Mouse (Mus musculus) thymus, postnatal 0 days (tissue): ENCODE data around the gene Bbox1. TPM values are rescaled to one million over a fixed set of nuclear protein-coding genes. Genes with fewer than 3 reads are reported as not detected.

Experiments
- DNase-seq: peaks from one replicate; pipeline ENCODE4 v3.0.0-alpha.2; 2015; ENCODE audit warnings: low spot score
- polyA plus RNA-seq: library from polyadenylated mRNA; unstranded; fragments of >200 nt; fragmentation: Nextera tagmentation; extraction: Ambion mirVana; gene quantifications from 2 replicates; pipeline ENCODE4 v1.2.1, GENCODE M21; 2015

The Bbox1 gene
- polyA plus RNA-seq: 0.05 and 0.13 TPM in 2 replicates

DNA sequence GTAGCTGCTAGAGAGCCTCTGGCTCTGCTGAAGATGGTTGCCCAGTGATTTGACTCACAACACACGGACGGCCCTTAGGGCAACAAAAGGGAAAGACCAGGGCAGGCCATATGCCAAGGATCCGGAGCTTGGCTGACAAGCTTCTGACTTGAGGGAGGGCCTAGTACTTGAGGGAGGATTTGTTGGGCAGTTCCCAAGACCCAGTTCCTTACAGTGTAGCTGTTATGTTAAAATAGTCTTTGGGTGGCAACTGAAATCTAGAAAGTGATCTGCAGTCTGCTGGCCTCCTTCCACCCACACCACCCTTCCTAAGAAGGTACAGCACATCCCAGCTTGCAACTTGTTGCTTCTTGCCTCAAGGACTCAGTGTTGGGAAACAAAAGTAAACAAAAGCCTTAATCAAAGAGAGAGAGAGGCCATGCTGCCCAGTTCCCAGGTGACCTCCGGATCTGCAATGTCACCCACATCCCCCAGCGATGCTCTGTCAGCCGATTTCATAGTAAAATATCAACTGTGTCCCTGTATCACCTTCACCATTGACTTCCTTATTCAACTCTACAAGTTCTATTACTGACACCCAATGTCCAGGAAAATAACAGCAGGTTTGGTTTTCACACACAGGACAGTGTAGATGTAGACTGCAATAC lies at the start of gene Bbox1:
Gene Bbox1 (minus strand): TSS at position 52 of the 647 bp plus-strand sequence.
- no peak for DNase-seq

DNA sequence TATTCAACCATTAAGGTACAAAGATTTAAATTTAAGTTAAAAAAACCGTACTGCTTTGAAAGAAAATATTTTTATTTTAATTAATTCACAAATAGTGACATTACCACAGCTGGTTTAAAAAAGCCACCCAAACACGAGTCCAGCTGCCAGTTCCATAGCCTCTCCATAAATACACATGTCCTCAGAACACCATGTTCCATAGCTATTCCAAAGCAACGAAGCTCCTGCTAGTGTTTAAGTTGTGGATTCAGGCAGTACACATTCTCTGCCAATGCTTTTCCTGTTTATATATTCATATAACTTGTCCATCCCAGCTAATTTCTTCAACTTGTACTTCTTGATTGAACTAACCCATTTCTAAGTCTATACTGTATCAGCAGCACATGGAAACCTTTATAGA lies 49.5 kb upstream of the Bbox1 start:
- DNase-seq: no peak

- DNase-seq: no peak
These were observed 48.3 kb upstream of the Bbox1 start, which contains the start of gene Fibin for GRCm38 (mm10) chr2:110362432-110363283. Fibin (minus strand) TSS chr2:110363183.

GRCm38 (mm10) chr2:110353302-110353970 lies 39.1 kb upstream of the Bbox1 start:
- no peak for DNase-seq

DNA sequence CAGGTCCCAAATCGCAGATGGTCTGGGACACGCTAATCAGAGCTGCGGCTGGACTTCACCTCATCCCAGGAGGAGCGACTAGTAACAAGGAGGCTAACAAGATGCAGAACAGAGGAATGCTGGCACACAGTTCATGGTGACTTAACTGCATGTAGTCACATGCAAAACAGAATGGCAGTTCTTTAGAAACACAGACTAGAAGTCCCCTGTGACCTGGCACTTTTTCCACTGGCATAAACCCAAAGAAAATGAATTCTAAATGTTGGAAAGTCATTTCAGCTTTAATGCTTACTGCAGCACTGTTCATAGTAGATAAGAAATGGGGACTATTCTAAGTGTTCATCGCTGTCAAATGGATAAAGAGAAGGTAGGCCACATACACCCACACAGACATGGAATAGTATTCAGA lies 37.5 kb upstream of the Bbox1 start:
- no peak for DNase-seq

GRCm38 (mm10) chr2:110351406-110351805 lies 37.0 kb upstream of the Bbox1 start:
- no peak for DNase-seq

DNA sequence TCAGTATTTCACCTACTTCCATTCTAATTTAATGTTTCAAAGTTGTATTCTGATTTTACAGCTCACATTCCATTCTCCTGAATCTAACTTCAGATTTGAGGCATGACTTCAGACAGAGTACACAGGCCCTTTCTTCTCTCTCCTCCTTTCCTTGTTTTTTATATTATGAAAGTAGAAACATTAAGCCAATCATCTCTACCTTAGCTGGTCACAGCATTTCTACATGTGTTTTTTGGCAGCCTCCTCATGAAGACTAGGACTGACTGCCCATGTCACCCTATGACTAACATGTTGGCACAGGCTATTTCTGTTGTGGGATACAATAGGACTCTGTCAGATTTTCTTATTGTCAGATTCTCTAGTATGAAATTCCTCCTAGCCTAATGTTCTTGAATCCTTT lies 14.6 kb upstream of the Bbox1 start:
- DNase-seq: no peak

DNA sequence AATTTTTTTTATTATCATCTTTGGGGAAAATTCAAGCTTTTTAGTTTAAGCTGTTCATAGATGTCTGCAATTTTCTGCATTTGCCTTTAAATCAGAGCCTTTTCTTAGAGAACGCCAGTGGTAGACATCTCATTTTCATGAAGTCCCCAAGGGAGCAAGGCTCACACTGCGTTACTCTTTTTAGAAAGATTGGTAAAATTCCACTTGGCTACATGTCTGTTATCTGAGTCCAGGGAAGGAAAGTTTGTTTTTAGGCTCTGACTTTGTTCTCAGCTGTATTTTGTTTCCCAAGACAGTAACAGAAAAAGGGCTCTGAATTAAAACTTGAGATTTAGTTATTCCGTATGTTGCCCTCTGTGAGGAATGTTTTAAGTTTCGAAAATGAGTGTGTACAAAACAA lies 5.6 kb upstream of the Bbox1 start:
- DNase-seq: no peak

DNA sequence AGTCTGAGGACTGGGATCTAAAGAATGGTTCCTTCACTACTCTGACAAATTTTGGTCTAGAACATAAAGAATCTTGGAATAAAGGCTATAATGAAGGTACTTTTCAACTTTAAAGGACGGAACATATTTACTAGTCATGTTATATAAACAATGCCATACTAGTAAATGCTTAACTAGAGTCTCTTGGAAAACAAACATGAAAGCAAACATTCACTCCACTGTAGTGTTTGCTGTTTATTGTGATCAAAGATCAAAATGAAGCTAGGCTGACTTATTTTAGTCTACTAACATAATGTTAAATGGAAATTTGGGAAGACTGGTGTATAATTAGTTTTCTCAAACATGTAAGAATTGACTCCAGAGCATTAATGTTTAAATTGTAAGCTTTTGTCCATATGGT lies 4.9 kb upstream of the Bbox1 start:
- no peak for DNase-seq

GRCm38 (mm10) chr2:110318719-110319118 lies 4.4 kb upstream of the Bbox1 start:
- DNase-seq: no peak

DNA sequence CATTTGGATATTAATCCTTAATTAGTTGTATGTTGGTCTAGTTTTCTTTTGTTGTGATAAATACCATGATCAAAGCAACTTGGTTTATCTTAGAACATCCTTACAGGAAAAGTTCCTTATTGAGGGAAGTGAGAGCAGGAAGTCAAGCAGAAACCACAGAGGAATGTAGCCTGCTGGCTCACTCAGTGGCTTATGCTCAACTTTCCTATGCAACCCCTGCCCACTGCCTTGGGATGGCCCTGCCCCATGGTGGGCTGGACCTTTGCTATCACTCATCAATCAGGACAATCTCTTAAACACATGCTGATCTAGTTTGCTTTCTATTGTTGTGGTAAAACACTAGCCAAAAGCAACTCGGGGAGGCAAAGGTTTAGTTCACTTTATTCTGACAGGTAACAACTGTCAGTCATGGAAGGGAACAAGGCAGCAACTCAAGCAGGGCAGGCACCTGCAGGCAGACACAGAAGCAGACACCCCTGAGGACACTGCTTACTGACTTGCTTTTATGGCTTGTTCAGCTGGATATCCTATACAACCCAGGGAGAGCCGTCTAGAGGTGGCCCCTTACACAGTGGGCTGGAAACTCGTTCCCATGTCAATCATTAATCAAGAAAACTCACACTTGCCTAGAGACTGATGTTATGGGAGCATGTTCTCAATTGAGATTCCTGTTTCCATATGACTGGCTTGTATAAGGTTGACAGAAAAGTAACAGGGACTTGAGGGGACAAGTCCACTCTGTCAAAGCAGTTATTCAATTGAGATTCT lies 1.9 kb upstream of the Bbox1 start:
- DNase-seq: no peak

GRCm38 (mm10) chr2:110314074-110314473 lies 286 bp downstream of the Bbox1 start:
- DNase-seq: no peak

DNA sequence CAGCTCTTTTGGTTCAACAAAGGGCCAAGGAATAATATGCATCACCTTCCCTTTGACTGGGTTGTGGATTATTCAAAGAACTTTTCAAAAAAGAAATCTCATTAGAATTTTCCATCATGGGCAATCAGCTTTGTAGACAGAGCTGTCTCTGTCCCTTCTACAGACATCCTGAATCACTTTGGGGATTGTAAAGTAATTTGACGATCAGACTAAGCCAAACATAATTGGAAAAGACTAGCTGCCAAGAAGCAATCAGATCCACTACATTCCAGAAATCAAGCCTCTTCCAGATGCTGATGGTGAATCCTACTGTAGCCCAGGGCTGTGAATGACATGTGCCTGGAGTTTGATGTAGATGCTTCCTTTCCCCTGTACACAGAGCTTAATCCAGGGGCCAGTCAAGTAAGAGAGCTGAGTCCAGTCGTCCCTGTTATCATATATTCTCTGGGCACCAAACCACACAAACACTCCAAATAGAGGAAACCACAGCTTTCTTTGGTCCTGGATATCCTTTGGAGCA lies 995 bp downstream of the Bbox1 start:
- no peak for DNase-seq

- no peak for DNase-seq
These were observed 8.7 kb downstream of the Bbox1 start for GRCm38 (mm10) chr2:110305358-110306283.

GRCm38 (mm10) chr2:110302261-110302660 lies 12.1 kb downstream of the Bbox1 start:
- DNase-seq: no peak

GRCm38 (mm10) chr2:110301314-110301713 lies 13.0 kb downstream of the Bbox1 start:
- DNase-seq: no peak

DNA sequence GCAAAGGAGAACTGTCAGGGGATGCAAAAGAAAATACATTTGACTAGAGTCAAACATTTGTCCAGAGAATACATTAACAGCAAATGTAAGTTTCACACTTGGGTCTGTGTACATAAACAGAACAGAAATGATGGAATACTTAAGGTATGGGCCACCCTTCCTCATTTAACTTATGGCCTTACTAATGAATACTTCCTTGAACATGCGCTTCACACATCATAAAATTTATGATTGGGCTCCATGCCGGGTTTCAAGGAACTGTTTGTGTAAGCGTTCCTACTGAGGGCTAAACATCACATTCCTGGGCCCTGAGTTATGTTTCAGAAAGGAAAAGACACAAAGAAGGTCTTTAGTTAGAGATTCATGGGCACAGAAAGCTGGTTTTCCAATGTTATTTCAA lies 19.4 kb downstream of the Bbox1 start:
- DNase-seq: no peak

DNA sequence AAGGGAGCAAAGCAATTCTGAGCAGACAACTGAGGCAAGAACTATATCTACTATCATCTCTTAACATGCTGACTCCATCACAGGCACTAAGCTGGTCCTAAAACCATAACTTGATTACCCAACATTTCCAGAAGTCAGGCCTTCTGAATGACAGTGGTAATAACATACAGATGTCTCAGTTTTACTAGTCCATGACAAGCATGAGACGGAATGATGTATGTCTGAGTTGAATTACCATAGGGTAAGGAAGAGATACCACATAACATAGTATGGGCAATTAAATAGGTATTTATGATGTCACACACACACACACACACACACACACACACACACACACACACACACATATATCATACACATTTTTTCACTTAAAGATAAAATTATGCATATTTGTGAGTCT lies 26.4 kb downstream of the Bbox1 start:
- no peak for DNase-seq

GRCm38 (mm10) chr2:110285829-110286504 lies 28.4 kb downstream of the Bbox1 start:
- no peak for DNase-seq
